Mouse (Mus musculus) myocyte (in vitro differentiated cells): Measurements from ENCODE around the gene Diras1. TPM values are rescaled to one million over a fixed set of nuclear protein-coding genes. Genes with fewer than 3 reads are reported as not detected.

Experiments
- H3K27me3 ChIP-seq: one replicate; pipeline ENCODE4 v1.6.1; 2011; ENCODE audit not compliant: control insufficient read depth, insufficient read depth, insufficient read length
- H3K36me3 ChIP-seq: one replicate; pipeline ENCODE4 v1.6.1; 2011; ENCODE audit not compliant: control insufficient read depth, insufficient read depth
- H3K4me2 ChIP-seq: one replicate; pipeline ENCODE4 v1.6.1; 2011; ENCODE audit warnings: low read depth, control low read depth
- H3K4me3 ChIP-seq: one replicate; pipeline ENCODE4 v1.5.1; 2011; ENCODE audit warnings: mild to moderate bottlenecking, control low read depth, moderate library complexity
- H3K79me2 ChIP-seq: one replicate; pipeline ENCODE4 v1.6.1; 2011; ENCODE audit not compliant: control insufficient read depth, insufficient read depth
- H3ac ChIP-seq: one replicate; pipeline ENCODE4 v1.6.1; 2011; ENCODE audit not compliant: control insufficient read depth, insufficient read length
- CEBPB ChIP-seq: IDR thresholded peaks from 2 replicates; pipeline ENCODE4 v1.6.1; 2011; ENCODE audit warnings: mild to moderate bottlenecking, moderate library complexity; ENCODE audit not compliant: poor library complexity, insufficient read depth, severe bottlenecking
- E2F4 ChIP-seq: IDR thresholded peaks from one replicate; pipeline ENCODE4 v1.6.1; 2011; ENCODE audit warnings: mild to moderate bottlenecking, control low read depth, moderate library complexity; ENCODE audit not compliant: insufficient read depth
- MAX ChIP-seq: IDR thresholded peaks from one replicate; pipeline ENCODE4 v1.6.1; 2011; ENCODE audit warnings: low read depth, mild to moderate bottlenecking, control low read depth
- MYOD1 ChIP-seq, 3 experiments: IDR thresholded peaks; one replicate each; pipeline ENCODE4 v1.6.1; 2011; ENCODE audit warnings: control low read depth in 2 of 3, low read depth in 2 of 3, mild to moderate bottlenecking in 2 of 3, moderate library complexity in 1 of 3; ENCODE audit not compliant: insufficient read length in 2 of 3, control insufficient read depth in 1 of 3
- MYOG ChIP-seq, 3 experiments: IDR thresholded peaks; one replicate each; pipeline ENCODE4 v1.6.1; 2011; ENCODE audit warnings: control low read depth in 2 of 3, low read depth in 2 of 3, mild to moderate bottlenecking in 2 of 3; ENCODE audit not compliant: insufficient read length in 2 of 3, control insufficient read depth in 1 of 3, insufficient read depth in 1 of 3
- POLR2A ChIP-seq: IDR thresholded peaks from one replicate; pipeline ENCODE4 v1.6.1; 2011; ENCODE audit warnings: low read depth, mild to moderate bottlenecking, control low read depth, moderate library complexity; ENCODE audit not compliant: insufficient read length
- POLR2AphosphoS2 ChIP-seq: IDR thresholded peaks from one replicate; pipeline ENCODE4 v1.6.1; 2011; ENCODE audit warnings: low read depth, control low read depth; ENCODE audit not compliant: insufficient read length
- REST ChIP-seq: IDR thresholded peaks from one replicate; pipeline ENCODE4 v1.6.1; 2011; ENCODE audit warnings: mild to moderate bottlenecking, control low read depth, moderate library complexity; ENCODE audit not compliant: insufficient read depth, insufficient read length
- SRF ChIP-seq: IDR thresholded peaks from one replicate; pipeline ENCODE4 v1.6.1; 2011; ENCODE audit warnings: low read depth; ENCODE audit not compliant: control insufficient read depth, insufficient read length
- TCF12 ChIP-seq: IDR thresholded peaks from one replicate; pipeline ENCODE4 v1.6.1; 2011; ENCODE audit warnings: mild to moderate bottlenecking, control low read depth; ENCODE audit not compliant: poor library complexity, insufficient read depth, severe bottlenecking
- TCF3 ChIP-seq: IDR thresholded peaks from one replicate; pipeline ENCODE4 v1.6.1; 2011; ENCODE audit warnings: low read depth, control low read depth; ENCODE audit not compliant: insufficient read length
- USF1 ChIP-seq: IDR thresholded peaks from one replicate; pipeline ENCODE4 v1.6.1; 2011; ENCODE audit warnings: low read depth, mild to moderate bottlenecking, control low read depth, moderate library complexity
- polyA plus RNA-seq: library from polyadenylated mRNA; unstranded; fragments of >200 nt; fragmentation: generic; extraction: Trizol; gene quantifications from one replicate; pipeline ENCODE4 v1.2.1, GENCODE M21; 2012; ENCODE audit warnings: missing spikeins

Diras1 gene
- polyA plus RNA-seq, 1 experiment = 0.42 TPM

DNA sequence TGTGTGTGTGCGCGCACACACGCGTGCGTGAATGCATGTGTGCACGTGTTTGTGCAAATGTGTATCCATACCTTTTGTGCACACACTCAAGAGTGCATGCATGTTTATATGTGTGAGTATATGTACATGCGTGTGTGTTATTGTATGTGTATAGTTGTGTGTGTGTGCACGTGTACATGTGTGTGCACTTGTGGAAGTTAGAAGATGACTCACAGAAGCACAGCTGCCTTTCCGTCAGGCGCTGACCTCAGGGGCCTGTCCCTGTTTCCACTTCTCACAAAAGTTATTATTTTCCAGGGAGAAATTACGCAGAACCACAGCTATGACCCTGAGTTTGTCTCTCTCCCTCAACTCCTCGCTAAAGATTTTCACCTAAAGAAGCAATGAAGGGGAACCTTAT, 41.2 kb downstream of the Diras1 start:
- H3K4me3 ChIP-seq = no peak overlapping the region
- H3ac ChIP-seq = no peak overlapping the region
- H3K36me3 ChIP-seq = no peaks in the 10 kb centered on the region
- no peak for TF ChIP-seq E2F4
- TF ChIP-seq MYOG (IDR thresholded peaks at IDR 0.05; ENCODE audit: control insufficient read depth in 1 of 3, insufficient read depth in 1 of 3, insufficient read length in 2 of 3, low read depth in 2 of 3) = peak in 1 of 3 experiments; percentile 8
- no peak overlapping the region for H3K4me2 ChIP-seq
- no peaks in the 10 kb centered on the region for H3K27me3 ChIP-seq
- no peaks in the 10 kb centered on the region for H3K79me2 ChIP-seq

- Histone ChIP-seq H3K36me3 (no peaks in the 10 kb centered on the region), H3K79me2 (no peaks in the 10 kb centered on the region), H3K27me3 (no peaks in the 10 kb centered on the region), H3K4me3 (no peak overlapping the region), H3ac (no peak overlapping the region), H3K4me2 (no peak overlapping the region)
- TF ChIP-seq POLR2AphosphoS2 (no peak), POLR2A (no peak), MAX (no peak), MYOD1 (IDR thresholded peaks at IDR 0.05; ENCODE audit: control insufficient read depth in 1 of 3, insufficient read length in 2 of 3, low read depth in 2 of 3) (no peak), TCF3 (no peak), MYOG (IDR thresholded peaks at IDR 0.05; ENCODE audit: control insufficient read depth in 1 of 3, insufficient read depth in 1 of 3, insufficient read length in 2 of 3, low read depth in 2 of 3) (no peak), REST (no peak), SRF (no peak), TCF12 (no peak), USF1 (no peak), CEBPB (no peak)
These were observed 43.1 kb downstream of the Diras1 start for GRCm38 (mm10) chr10:80982381-80982780.

- no peak overlapping the region for H3K4me2 ChIP-seq
- H3K27me3 ChIP-seq = no peaks in the 10 kb centered on the region
These were observed 43.8 kb downstream of the Diras1 start for GRCm38 (mm10) chr10:80981564-80982112.

GRCm38 (mm10) chr10:80975478-80975877, 50.0 kb downstream of the Diras1 start:
- Histone ChIP-seq H3K4me2 (no peak overlapping the region), H3ac (no peak overlapping the region), H3K4me3 (no peak overlapping the region), H3K79me2 (no peaks in the 10 kb centered on the region), H3K27me3 (no peaks in the 10 kb centered on the region), H3K36me3 (no peaks in the 10 kb centered on the region)
- TF ChIP-seq POLR2A (no peak), TCF12 (no peak), POLR2AphosphoS2 (no peak), MAX (no peak)

More at GRCm38 (mm10) chr10:80981564-80982112, 43.8 kb downstream of the Diras1 start:
- Histone ChIP-seq H3K36me3 (no peaks in the 10 kb centered on the region), H3K4me3 (no peak overlapping the region), H3K79me2 (no peaks in the 10 kb centered on the region), H3ac (no peak overlapping the region)
- TF ChIP-seq SRF = no peak
- no peak for TF ChIP-seq POLR2AphosphoS2
- no peak for TF ChIP-seq MYOG (IDR thresholded peaks at IDR 0.05; ENCODE audit: control insufficient read depth in 1 of 3, insufficient read depth in 1 of 3, insufficient read length in 2 of 3, low read depth in 2 of 3)
- no peak for TF ChIP-seq MYOD1 (IDR thresholded peaks at IDR 0.05; ENCODE audit: control insufficient read depth in 1 of 3, insufficient read length in 2 of 3, low read depth in 2 of 3)
- no peak for TF ChIP-seq CEBPB
- no peak for TF ChIP-seq TCF3
- no peak for TF ChIP-seq MAX
- TF ChIP-seq USF1 = no peak
- no peak for TF ChIP-seq POLR2A
- no peak for TF ChIP-seq REST
- TF ChIP-seq TCF12 = no peak

DNA sequence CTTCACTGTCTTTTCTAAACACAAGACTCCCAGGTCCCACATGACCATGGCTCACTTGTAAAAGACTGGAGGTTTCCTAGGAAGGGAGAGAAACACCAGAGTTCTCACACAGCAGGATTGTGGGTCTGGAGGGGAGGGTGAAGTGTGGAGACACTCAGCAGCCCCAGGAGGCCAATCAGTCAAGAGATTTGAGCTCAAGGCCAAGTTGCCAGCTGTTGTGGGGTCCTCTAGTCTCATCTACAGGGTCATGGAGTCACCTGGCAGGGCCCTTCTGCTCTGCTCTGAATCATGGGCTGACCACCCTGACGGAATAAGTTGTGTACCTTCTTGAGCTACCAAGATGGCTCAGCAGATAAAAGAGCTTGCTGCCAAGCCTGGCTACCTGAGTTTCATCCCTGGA, 51.7 kb downstream of the Diras1 start:
- no peaks in the 10 kb centered on the region for H3K27me3 ChIP-seq
- no peak overlapping the region for H3ac ChIP-seq
- H3K4me2 ChIP-seq = no peak overlapping the region
- H3K36me3 ChIP-seq = no peaks in the 10 kb centered on the region
- H3K4me3 ChIP-seq = no peak overlapping the region
- TF ChIP-seq SRF (no peak), REST (no peak), MAX (no peak), CEBPB (no peak), TCF12 (no peak), POLR2A (no peak), MYOG (IDR thresholded peaks at IDR 0.05; ENCODE audit: control insufficient read depth in 1 of 3, insufficient read depth in 1 of 3, insufficient read length in 2 of 3, low read depth in 2 of 3) (no peak), MYOD1 (IDR thresholded peaks at IDR 0.05; ENCODE audit: control insufficient read depth in 1 of 3, insufficient read length in 2 of 3, low read depth in 2 of 3) (no peak), USF1 (no peak), TCF3 (no peak), POLR2AphosphoS2 (no peak), E2F4 (no peak)
- no peaks in the 10 kb centered on the region for H3K79me2 ChIP-seq
